Mouse (Mus musculus): ENCODE measurements around the gene Olfr24. TPM values are rescaled to one million over a fixed set of nuclear protein-coding genes. Genes with fewer than 3 reads are reported as not detected.

Gene Olfr24
- not detected in 2 replicates for polyA plus RNA-seq (2012; rRNA removed)

DNA sequence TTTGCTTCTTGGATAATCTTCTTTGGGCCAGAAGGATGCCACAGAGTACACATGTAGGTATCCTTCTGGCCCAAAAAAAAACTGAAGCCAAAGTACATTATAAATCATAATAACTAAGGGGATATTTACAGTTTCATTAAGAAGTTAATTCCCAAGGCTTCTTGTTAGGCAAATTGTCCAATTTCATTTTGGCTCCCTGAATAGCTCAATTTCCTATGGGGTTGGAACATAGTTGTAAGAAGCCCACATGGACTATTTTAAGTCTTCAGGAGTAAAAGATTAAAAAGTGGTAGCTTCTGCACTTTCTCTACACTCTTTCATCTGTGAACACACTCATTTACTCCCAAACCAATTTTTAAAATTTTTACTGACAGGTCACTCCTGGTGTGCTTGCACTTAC is at the start of gene Olfr24:
Olfr24 (minus strand) TSS at position 101 of the 400 bp plus-strand sequence.

Other genes starting within 250 kb of the Olfr24 start
- gene Muc16, start 89.5 kb downstream of the Olfr24 start, polyA plus RNA-seq (2012; rRNA removed): 0.08 and 0.62 TPM in 2 replicates
- gene Olfr828, start 55.5 kb upstream of the Olfr24 start, polyA plus RNA-seq (2012; rRNA removed): not detected in 2 replicates
- gene Olfr829, start 90.9 kb upstream of the Olfr24 start, polyA plus RNA-seq (2012; rRNA removed): not detected in 2 replicates
- not detected in 2 replicates for gene Olfr830, start 110.7 kb upstream of the Olfr24 start, polyA plus RNA-seq (2012; rRNA removed)
- gene Olfr832, start 173.1 kb upstream of the Olfr24 start, polyA plus RNA-seq (2012; rRNA removed): not detected in 2 replicates
- not detected in 2 replicates for gene Olfr834, start 224.0 kb upstream of the Olfr24 start, polyA plus RNA-seq (2012; rRNA removed)

Data from central nervous system, embryonic 11.5 days (tissue).